Mouse (Mus musculus) cerebellum, postnatal 14 days (tissue): Measurements from ENCODE around the gene Lrrc4c.

ENCODE experiments used
- DNase-seq, 2 experiments: peaks; one replicate each; pipeline ENCODE4 v3.0.0; 2021; ENCODE audit warnings: mixed read lengths in 2 of 2

Lrrc4c gene

DNA sequence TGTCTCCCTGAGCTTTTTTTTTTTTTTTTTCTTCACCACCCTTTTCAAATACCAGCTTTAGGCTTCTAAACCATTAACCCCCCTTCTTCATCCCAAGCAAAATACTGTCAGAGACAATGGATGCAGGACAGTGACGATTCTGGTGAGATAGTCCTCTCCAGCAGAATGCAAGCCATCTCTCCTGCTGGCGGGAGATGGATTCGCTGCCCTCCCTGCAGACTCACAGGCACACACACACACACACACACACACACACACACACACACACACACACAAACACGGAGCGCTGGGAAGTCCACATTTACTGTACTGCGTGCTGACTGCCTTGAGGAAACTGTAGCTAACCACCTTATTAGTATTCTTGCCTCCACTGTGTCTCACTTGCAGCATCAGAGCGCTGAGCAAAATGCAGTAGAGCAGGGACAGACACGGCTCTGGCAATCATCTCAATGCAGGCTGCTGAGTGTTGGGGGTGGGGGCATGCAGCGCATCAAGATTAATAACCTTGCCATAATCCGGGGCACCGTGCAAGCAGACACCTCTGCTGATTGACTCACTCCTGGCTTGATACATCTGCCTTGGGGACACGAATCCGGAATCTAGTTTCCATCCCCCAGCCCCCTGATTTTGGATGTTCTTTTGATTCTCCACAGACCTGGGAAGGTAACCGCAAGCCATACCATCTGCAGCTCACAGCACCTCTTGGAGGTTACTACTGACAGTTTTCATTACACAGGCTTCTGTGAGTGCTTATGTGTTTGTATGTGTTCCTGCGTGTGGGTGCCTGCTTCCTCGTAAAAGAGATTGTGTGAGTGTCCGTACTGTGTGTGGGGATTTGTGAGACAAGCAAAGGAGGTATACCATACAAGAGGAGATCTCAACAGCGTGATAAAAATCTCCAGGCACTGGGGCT lies at the start of gene Lrrc4c:
Lrrc4c (plus strand) TSS at position 783 of the 913 bp plus-strand sequence.
- DNase-seq, result peak; percentile 78 to 82

DNA sequence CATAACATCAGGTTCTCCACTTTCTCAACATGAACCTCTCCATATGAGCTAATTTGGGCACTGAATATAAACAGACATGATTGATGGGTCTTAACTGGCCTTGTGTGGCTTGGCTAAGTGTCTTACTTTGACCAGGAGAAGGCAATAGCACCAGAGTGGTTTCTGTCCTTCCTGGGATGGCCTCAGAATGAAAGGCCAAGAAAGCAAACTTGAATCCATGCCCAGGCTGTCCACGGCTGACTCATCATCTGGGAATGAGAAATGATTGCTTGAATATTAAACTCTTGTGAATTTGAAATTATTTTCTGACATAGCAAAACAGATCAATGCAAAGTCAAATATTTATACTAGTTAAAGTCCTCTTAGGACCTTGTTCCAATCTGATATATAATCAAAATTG lies 42.9 kb upstream of the Lrrc4c start:
- no peak for DNase-seq

DNA sequence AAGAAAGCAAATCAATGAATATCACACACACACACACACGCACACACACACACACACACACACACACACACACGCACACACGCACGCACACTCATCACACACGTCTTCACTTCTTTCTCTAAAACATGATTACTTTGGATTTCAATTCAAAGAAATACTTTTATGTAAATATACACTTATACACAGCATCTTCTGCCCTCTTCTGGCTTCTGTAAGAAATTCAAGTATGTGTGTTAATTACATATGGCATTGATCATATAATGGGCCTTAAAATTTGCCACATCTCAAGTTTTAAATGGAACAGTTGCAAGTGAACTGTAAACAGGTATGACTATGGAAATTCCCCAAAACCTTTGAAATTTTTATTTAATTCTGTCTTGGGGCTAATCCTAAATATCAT lies 35.0 kb upstream of the Lrrc4c start:
- DNase-seq, result no peak

DNA sequence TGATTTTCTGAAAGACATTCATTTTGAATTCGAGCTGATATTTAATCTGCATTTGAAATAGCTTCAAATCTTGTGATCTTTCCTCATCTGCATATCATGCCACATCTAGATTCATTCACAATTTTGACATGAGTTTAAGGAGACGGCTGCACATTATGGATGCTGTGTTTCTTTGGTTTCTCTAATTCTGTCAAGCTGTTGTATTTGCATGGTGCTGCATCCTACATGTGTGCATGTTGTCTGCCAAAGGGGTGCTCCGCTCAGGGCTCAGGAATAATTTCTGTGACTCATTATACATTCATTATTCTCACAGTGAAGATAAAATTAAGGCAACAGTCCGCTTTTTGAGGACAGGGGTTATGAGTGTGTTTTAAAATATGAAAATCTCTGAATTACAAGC lies 30.5 kb upstream of the Lrrc4c start:
- DNase-seq, result no peak

DNA sequence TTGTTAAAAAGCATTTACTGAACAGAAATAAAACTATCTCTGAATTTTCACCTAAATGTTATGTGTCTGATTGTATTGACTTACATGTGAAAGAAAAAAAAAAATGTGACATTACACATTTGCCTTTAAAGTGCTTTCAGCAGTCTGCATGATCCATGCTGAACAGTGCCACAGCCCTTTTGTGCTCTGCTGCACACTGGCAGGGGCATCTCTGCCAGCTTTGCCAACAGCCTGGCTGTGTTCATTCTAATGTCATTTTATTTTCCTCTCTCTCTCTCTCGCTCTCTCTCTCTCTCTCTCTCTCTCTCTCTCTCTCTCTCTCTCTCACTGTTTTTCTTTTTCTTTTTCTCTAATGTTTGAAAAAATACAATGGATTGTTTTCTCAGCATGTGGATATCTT lies 27.4 kb upstream of the Lrrc4c start:
- DNase-seq, result peak; percentile 65 to 66

DNA sequence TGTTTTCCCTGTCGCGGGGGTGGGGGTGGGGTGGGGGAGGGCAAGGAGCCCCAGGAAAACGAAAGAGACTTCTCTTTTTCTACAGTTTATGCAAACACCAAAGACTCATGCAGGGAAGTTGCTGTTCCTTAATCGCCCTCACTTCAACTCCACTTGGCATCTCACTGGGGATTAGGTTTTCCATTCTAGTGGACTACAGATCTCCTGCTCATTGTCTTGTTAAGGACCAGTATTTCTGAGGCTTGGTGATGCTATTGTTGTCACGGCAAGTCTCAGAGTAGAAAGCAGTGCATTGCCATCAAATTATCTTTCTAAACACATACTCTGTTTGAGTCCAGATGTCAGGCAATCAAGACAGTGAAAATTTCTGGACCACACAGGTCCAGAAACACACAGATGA lies 2.9 kb upstream of the Lrrc4c start:
- DNase-seq, result no peak

DNA sequence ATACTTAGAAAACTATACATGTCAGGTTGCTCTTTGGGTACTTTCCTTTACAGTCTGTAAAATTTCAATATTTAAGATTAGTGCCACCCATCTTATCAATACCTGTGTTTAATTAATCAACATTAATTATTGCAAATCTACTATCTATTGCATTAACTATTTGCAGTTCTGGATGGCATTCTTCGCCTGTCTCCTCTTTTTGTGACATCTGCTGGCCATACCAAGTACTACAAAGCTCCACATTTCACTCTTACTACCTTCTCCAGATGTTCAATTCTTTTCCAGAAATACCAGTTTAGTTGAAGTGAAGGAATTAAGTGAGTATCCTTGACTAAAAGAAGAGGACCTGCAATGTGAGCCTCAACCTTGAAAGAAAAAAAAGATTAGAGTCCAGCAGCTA lies 1.4 kb upstream of the Lrrc4c start:
- DNase-seq, result peak; percentile 62 to 64

DNA sequence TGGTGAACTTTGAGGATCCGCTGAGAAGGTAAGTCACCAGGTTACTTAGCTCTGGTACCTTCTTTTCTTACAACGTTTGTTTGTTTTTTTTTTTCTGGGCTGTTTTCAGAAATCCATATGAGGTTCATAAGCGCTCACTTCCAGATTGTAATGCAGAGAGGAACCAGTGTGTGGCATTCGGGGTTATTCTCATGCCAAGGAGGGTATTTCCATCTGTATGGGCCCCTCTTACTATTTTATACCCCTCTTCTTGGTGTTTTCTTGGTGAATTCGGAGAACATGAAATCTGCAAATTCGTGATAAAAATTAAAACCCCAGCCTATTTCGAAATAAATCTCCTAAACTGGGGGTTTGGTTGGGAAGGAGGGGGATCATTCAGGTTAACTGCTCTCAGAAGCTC lies 587 bp downstream of the Lrrc4c start:
- peak; percentile 26 to 53 for DNase-seq

DNA sequence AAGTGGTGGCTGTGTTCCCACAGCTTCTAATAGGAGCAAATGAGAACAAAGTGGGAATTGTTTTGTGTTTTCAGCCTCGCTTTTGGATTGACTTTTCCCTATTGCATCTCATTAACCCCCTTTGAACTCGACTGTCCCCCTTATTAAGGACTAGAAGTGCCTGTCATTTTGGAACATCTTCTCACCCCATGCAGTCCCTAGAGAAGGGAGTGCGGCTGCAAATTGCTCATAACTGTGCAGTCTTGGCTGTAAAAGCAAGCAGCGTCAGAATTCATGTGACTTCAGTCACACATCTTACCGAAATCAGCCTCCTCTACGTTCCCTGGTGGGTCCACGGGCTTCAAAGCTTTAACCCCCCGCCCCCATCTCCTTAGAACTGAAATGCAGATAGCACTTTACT lies 1.2 kb downstream of the Lrrc4c start:
- peak; percentile 44 to 62 for DNase-seq

DNA sequence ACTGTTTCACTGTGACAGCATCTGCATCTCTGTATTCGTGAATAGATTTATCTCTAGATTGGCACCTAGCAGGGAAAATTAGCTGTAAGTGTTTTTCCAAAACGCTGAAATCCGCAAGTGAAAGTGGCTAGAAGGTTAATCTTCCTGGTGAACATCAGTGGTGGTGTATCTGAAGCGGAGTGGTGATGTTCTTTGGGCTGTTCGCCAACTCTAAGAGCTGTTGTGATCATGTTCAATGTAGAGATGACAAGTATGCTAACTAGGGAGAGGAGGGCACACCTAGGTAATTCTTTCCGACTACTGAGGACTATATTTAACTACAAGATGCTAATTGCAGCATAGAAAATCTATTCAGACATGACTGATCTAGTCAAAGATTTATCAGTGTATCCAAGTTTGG lies 1.7 kb downstream of the Lrrc4c start:
- DNase-seq, result peak; percentile 38 to 54

DNA sequence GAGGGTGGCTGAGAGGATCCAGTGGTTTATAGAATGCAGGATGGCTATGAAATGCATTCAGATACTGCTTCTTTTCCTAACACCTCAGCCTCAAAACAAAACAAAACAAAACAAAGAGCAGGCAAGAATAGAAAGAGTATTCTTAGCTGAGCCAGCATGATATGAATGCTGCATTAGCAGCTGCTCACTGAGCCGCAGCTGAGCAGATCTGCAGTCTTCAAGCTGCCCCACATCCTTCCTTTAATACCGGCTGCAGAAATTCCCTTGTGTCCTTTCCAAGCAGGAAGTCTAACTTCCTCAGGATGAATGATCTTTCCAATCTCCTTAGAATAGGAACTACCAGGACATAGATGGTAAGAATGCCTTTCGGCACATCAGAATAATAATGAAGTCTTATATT lies 16.7 kb downstream of the Lrrc4c start:
- DNase-seq, result no peak

DNA sequence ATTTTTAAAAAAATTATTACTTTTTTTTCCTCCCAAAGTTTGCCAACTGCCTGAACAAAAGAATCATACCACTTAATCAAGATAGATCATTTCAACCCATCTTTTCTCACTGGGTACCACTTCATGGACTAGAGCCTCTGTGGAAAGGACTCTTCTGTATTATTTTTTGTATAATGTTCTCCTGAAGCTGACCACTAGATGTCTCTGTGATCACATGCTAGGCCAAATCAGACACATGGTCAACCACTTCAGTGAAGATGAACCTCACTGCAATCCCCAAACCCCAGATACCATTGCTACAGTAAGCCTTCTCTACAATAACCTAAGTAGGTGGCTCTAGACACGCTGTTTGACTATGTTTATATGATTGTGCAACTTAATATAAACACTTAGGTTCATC lies 19.4 kb downstream of the Lrrc4c start:
- DNase-seq, result peak; percentile 43 to 59

DNA sequence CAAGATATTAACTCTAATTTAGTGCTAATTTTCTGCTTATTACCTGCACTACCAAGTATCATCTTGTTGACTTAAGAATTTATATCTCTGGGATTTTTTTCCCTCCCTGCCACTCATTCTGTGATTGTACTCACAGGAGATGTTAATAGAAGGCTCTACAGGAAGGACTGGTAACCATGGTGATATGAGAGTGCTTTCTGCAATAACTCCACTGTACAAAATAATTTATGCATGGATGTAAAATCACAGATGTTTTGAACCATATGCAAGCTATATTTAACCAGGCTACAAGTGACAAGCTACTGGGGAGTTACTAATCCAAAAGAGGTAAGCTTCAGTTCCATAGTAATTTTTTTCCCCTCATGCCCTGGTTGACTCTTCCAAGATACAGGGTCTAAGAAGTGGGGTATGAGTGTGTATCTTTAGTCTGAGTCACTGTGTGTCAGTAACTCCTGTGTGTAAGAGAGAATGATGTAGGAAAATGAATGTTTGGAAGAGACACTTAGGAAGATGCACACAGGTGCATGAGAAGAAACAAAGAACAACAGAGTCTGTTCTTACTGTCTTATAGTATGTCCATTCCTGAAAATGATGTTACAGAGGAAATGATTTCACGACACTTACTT lies 83.3 kb downstream of the Lrrc4c start:
- no peak for DNase-seq

DNA sequence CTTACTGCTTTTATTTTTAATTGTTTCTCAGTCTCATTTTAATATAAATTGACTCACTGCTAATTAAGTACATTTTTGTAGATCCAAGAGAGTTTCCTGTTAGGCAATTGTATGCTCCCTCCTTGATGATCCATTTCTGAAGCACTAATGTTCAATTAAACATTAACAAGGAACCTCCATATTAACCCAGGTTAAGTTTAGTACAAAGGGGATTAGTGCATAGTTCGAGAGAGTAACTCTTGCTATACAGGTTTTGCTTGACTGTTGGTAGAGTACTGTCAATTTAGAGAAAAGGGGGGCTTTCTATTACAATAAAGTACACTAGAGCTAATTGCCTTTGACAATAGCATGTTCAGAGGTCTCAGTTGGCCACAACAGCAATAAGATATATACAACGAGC lies 84.5 kb downstream of the Lrrc4c start:
- no peak for DNase-seq

DNA sequence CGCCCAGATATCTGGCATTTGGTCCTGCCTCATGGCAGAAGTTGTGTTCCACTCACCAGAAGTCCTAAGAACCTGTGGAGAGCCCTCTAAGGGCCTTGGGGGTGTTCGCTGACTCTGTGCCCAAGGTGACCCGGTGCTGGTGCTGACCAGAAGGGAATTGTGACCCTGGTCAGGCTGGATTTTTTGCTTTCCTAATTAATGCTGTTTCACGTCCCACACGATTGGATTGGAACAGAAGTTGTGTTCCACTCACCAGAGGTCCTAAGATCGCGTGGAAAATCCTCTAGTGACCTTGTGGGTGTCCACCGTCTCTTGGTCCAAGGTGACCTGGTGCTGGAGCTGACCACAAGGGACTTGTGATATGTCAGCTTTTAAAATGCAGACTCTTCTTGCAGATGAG lies 88.9 kb downstream of the Lrrc4c start:
- DNase-seq, result no peak

DNA sequence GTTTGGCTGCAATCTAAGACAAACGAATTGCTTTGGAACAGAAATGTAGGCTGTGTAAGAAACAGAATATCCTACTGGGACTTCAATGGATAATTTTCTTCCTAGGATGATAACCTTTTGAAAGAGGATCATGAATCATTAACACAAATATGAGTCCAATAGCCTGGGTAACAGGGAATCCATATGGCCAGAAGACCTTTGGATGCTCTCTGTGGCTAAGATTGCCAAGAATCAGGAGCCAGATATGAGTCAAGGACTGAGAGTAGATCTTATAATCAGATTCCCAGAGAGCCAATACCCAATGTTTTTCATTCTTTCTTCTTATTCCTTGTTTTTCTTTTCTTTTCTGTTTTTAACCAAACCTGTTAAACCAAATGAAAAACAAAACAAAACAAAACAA lies 93.2 kb downstream of the Lrrc4c start:
- peak in 1 of 2 experiments; percentile 44 for DNase-seq

DNA sequence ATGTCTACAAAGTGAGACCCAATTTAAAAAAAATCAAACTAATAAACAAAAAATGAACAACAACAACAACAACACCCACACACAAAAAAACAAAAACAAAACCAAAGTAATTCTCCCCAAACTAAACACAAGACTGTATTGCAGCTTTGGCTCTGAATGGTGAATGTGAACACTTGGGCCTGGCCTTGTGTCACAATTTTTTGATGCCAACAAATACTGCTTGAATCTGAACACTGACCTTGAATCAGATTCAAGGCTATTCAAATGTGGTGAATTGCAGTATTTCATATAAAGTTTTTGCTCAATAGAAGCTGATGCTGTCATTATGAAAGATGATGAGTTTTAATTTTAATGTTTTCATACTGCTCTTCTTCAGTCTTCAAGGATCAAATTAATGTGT lies 143.6 kb downstream of the Lrrc4c start:
- no peak for DNase-seq

DNA sequence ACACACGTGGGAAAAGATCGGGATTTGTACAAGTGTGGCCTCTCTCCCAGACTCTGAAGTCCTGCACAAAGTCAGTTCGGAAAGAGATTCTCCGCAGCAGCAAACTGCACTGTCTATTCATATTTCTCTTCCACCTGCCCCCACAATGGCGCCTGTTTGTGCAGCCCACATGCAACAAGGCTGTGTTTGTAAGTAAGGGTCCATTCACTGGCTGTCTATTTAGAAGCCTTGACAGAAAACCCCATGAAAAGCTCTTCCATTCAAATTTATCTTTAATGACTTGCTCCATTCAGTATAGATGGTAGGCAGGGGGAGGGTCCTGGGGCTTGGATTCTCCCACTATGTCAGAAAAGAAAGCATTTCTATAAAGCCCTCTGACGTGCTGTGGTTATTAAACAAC lies 157.7 kb downstream of the Lrrc4c start:
- DNase-seq, result no peak

DNA sequence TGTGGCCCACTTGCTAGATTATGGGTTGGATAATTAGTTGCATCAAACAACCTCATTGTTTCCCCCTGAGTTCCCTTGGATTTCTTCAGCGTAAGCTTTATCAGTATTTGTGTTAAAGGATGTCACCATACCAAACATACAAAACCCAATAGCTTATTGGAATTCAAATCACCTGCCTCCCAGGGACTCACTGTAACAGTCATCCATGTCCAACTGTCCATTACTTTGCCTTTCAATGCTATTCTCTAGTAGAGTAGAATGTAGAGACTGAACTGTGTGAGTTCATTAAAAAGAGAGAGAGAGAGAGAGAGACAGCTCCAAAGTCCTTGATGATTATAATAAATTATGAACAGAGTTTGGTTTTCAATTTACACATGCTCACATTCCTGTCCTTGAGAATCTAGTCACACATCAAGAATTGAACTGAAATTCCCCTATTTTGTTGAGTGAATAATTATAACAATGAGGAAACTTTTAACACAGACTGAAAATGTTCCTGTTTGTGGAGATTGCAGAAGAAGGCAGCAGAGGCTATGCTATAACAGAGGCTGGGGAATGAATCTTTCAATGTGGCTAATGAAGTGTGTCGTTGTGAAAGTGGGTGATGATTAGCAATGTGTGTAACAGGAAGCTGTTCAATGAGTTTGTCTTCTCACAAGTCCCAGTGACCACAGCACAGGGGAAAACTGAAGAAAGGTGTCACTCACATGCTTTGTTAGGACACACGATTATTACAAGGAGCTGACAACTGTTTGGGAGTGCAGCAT lies 181.3 kb downstream of the Lrrc4c start:
- no peak for DNase-seq

DNA sequence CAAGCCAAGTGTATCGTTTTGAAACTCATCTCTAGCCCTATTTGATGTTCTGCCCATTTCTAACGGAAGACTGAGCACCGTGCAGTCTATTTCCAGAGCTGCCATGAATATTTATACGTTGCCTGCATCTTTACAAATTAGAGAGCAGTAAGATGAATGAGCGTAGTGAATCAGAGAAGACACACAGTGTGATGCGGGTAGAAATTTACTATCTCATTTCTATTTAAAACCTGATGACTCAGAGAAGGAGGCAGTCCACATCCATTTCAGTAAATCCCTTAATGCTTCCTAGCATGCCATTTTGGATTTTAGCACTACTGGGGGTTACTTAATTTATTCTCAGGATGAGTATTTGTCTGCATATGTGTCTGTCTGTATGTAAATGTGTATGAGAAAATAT lies 186.2 kb downstream of the Lrrc4c start:
- DNase-seq, result no peak

DNA sequence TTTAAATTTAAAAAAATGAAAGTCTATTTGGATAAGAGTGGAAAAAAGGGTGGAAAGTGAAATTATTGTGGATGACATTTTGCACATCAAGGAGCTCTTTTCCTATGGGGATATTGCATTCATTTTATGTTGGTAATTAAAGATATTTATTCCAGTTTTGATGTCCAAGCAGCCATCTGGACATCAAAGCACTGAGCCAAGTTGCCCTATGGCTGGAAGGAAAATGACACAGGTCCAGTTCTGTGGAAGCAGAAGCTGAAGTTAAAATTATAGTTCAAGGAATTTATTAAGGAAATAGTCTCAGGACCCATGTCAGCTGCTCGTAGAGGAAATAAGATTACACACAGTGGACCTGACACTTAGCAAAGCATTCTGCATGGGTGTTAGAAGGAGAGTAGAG lies 187.7 kb downstream of the Lrrc4c start:
- DNase-seq, result peak; percentile 50 to 76

DNA sequence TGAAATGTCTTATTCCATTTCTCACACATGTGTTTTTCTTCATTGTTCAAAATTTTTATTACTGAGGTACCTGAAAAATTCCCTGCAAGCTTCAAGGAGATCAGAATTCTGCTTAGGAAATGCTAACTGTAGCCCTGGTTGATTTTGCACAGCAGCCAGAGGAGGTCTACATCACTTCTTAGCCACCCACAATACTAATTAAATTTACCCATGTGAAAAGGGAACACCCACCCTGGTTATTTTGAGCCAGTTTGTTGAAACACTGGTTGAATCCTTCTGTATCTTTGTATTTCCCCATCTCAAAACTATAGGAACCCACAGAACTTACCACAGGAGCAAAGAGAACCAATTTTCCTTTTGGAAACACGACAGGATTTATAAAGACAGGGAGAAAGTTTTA lies 191.0 kb downstream of the Lrrc4c start:
- DNase-seq, result no peak

DNA sequence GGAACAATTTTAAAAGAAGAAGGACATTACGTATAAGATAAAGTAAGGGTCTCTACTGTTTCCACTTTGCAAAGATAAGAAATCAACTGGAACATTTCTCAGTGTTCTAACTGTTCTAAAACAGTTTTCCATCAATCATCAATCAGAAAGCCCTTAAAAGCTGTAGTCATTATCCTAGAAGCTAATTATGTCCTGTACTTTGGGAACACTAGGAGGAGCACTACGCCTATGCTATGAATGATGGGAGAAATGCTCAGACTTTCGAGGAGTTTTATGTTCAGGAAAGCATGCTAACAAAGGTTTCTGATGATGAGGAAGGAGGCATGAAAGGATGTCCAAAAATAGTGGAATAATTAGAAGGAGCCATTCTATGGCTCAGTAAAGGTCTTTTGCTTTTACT lies 219.5 kb downstream of the Lrrc4c start:
- DNase-seq, result no peak

DNA sequence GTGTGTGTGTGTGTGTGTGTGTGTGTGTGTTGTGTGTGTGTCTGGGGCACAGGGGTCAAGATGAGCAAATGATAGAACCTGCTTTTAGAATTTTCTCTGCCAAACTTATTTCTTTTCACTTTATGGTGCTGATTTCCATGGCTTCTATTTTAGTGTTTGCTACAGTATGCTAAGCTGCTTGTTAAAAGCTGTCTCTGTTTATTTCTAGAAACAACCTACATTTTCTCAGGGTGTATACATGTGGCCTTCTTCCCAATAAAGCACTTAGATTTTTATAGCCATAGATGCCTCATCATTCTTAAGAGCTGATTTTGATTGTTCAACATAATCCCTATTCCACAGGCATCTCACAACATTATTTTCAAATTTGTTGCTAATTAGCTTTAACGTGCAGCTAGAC lies 229.2 kb downstream of the Lrrc4c start:
- no peak for DNase-seq
